Mouse (Mus musculus) liver, postnatal 0 days (tissue): ENCODE measurements around the gene Vmp1. TPM values are rescaled to one million over a fixed set of nuclear protein-coding genes. Genes with fewer than 3 reads are reported as not detected.

Experiments
- ATAC-seq: fragments of 200-750 bp; cut with Nextera tagmentation; 2 replicates; pipeline ENCODE4 v1.8.0; 2017; ENCODE audit warnings: mild to moderate bottlenecking, moderate library complexity
- DNase-seq: peaks from one replicate; pipeline ENCODE4 v3.0.0-alpha.2; 2016
- H3K27ac ChIP-seq: fragments of 300-500 bp; sonication (generic); 2 replicates; pipeline ENCODE4 v1.5.1; 2014; ENCODE audit warnings: antibody characterized with exemption, moderate library complexity, mild to moderate bottlenecking, low read depth
- H3K27me3 ChIP-seq: fragments of 300-500 bp; sonication (generic); 2 replicates; pipeline ENCODE4 v1.6.1; 2014; ENCODE audit warnings: low read length, control low read depth, mixed read lengths; ENCODE audit not compliant: insufficient read depth
- H3K36me3 ChIP-seq: fragments of 300-500 bp; sonication (generic); replicated peaks from 2 replicates; pipeline ENCODE4 v1.6.1; 2014; ENCODE audit warnings: mild to moderate bottlenecking, control low read depth, low read length, moderate library complexity, mixed read lengths; ENCODE audit not compliant: insufficient read depth
- H3K4me1 ChIP-seq: fragments of 300-500 bp; sonication (generic); 2 replicates; pipeline ENCODE4 v1.6.1; 2014; ENCODE audit warnings: antibody characterized with exemption, mild to moderate bottlenecking, control low read depth; ENCODE audit not compliant: insufficient read depth
- H3K4me2 ChIP-seq: fragments of 300-500 bp; sonication (generic); 2 replicates; pipeline ENCODE4 v1.6.1; 2014; ENCODE audit warnings: low read depth, mild to moderate bottlenecking, low read length, moderate library complexity, mixed read lengths
- H3K4me3 ChIP-seq: fragments of 300-500 bp; sonication (generic); 2 replicates; pipeline ENCODE4 v1.5.1; 2014; ENCODE audit warnings: low read depth, low read length
- H3K9ac ChIP-seq: fragments of 300-500 bp; sonication (generic); replicated peaks from 2 replicates; pipeline ENCODE4 v1.6.1; 2014; ENCODE audit warnings: mild to moderate bottlenecking, moderate library complexity
- H3K9me3 ChIP-seq: fragments of 300-500 bp; sonication (generic); 2 replicates; pipeline ENCODE4 v1.6.1; 2016; ENCODE audit warnings: mild to moderate bottlenecking, control low read depth, low read length, mixed read lengths
- CTCF ChIP-seq: sonication (generic); IDR thresholded peaks from 2 replicates; pipeline ENCODE4 v1.5.1; 2016; ENCODE audit warnings: antibody characterized with exemption, low read depth
- EP300 ChIP-seq: IDR thresholded peaks from 2 replicates; pipeline ENCODE4 v1.6.1; 2016; ENCODE audit warnings: antibody characterized with exemption, low read depth, mild to moderate bottlenecking
- WGBS: fragments of 180-500 bp; shearing (Covaris S2); extraction: QIAGEN DNeasy Blood & Tissue Kit; methylation state at CpG from one replicate; pipeline ENCODE4 v1.1.7; 2014; ENCODE audit not compliant: insufficient replicate concordance; 5-methylcytosine and 5-hydroxymethylcytosine counted together
- polyA plus RNA-seq: library from polyadenylated mRNA; unstranded; fragments of >200 nt; fragmentation: Nextera tagmentation; extraction: Ambion mirVana; gene quantifications from 2 replicates; pipeline ENCODE4 v1.2.1, GENCODE M21; 2015

Gene Vmp1
- polyA plus RNA-seq = 110 and 125 TPM in 2 replicates

DNA sequence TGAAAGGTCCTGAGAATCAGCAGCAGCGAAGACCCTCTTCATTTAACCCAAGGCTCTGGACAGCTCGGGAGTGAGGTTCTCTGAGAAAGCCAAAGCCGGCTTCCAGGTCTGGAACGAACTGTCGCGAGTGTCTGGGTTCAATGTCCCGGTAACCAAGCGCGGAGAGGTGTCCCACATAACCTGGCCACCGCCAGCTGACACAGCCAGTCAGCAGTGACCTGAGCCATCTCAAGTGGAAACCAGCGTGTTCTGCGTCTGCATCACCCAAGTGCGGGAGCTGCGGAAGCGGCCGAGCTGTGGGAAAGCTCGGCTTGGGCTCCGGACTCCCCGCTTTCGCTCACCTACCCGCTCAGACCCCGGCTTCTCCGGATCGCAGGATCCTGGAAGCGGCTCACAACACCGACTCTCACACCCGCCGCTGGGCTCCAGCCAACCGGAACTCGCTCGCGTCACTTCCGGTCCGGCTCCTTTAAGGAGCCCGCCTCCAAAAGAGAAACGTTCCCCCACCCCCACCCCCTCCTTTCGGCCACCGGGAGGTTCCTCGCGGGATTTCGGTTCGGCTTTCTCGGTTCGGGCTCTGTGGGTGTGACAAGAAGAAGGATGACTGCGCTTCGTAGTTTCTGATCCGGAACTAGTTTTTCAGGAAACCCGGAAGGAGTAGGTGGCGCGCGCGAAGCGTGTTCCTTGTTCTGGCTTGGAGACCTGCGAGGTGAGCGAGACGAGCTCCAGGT lies at the start of gene Vmp1, which contains the start of gene Ptrh2:
Gene Vmp1 (minus strand): TSS at position 442 of the 731 bp plus-strand sequence.
Gene Ptrh2 (plus strand): TSS at position 591 of the 731 bp plus-strand sequence.
- TF ChIP-seq CTCF (no peak), EP300 (peak; percentile 79)
- peaks cover 30% of the 10 kb centered on the region for H3K4me1 ChIP-seq
- no peaks in the 10 kb centered on the region; the same call in 1 of the 2 replicates for H3K36me3 ChIP-seq
- no peaks in the 10 kb centered on the region for H3K27me3 ChIP-seq
- ATAC-seq (peak; percentile 94), DNase-seq (peak; percentile 97)
- H3K9ac ChIP-seq = peak within 1 kb of the TSS; percentile 96
- H3K27ac ChIP-seq = peak within 1 kb of the TSS; percentile 98
- WGBS = under 1% methylated on average over 56 of the region's 56 CpGs
- peak within 1 kb of the TSS; percentile 94 for H3K4me3 ChIP-seq
- H3K4me2 ChIP-seq = peak within 1 kb of the TSS; percentile 92
- H3K9me3 ChIP-seq = no peaks in the 10 kb centered on the region

DNA sequence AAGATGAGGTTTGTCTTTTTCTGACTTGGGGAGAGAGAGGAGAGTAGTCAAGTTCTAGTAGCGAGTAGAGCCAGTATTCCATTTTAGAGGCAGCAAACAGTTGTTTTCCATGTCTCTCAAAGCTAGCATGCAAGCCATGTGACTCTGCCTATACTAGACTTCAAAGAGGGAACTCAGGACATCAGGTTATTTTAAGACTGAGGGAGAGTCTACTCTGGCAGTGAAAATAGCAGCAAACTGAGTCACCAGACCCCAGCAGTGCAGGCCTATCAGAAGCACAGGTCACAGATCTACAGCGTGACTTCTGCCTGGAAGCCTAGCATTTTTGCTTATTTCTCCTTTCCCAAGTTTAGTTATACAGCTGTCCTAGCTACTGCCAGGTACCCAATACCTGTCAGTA lies 47.8 kb upstream of the Vmp1 start:
- no peak for DNase-seq
- Histone ChIP-seq H3K27ac (no peak overlapping the region), H3K27me3 (no peaks in the 10 kb centered on the region), H3K9ac (no peak overlapping the region), H3K4me3 (no peak overlapping the region), H3K4me1 (no peaks in the 10 kb centered on the region), H3K36me3 (peaks cover 66% of the 10 kb centered on the region), H3K9me3 (no peaks in the 10 kb centered on the region), H3K4me2 (no peak overlapping the region)
- no peak for TF ChIP-seq EP300
- TF ChIP-seq CTCF = no peak
- ATAC-seq = no peak
- 89% methylated on average over 2 of the region's 2 CpGs for WGBS

DNA sequence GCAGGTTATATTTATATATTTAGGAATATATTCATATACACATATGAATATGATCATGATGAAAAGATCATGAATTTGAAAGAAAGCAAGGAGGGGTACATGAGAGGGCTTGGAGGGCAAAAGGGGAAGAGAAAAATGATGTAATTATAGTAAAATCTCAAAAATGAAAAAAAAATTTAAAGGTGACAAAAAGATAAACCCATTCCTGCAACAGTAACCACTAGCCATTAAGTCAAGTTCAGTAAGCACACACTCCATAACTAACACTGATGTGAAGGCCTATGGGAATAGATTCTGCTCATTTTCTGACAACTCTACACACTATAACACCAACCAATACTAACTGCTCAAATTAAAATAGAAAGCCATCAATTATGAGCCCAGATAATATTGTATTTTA lies 42.0 kb upstream of the Vmp1 start:
- Histone ChIP-seq H3K4me3 (no peak overlapping the region), H3K4me1 (peaks cover 3% of the 10 kb centered on the region; the same call in 1 of the 2 replicates), H3K27me3 (no peaks in the 10 kb centered on the region), H3K9ac (no peak overlapping the region), H3K9me3 (no peaks in the 10 kb centered on the region), H3K4me2 (no peak overlapping the region), H3K36me3 (peaks cover 64% of the 10 kb centered on the region), H3K27ac (no peak overlapping the region)
- no peak for ATAC-seq
- TF ChIP-seq EP300 (no peak), CTCF (no peak)
- no peak for DNase-seq

DNA sequence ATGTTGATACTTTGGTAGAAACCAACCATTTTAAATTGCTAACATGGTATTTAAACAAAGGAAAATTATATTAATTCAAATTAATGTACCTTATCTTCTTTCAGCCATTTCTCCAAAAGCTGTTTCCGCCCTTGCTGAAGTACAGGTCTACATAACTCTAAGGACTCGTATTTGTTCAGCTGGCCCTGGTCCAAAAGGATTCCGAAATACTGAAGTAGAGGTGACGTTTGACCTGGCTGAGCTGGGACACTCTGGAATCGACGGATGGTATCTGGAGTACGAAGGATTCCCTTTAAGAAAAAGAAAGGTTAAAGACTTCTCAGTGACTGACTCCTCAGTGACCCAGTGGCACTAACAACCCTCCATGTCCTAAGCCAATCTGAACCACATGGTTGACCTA lies 41.3 kb upstream of the Vmp1 start:
- no peak overlapping the region for H3K27ac ChIP-seq
- no peak overlapping the region for H3K9ac ChIP-seq
- ATAC-seq (peak; percentile 66; the same call in 1 of the 2 replicates), DNase-seq (peak; percentile 65)
- H3K27me3 ChIP-seq = no peaks in the 10 kb centered on the region
- no peaks in the 10 kb centered on the region for H3K9me3 ChIP-seq
- H3K4me3 ChIP-seq = no peak overlapping the region
- H3K4me2 ChIP-seq = no peak overlapping the region
- H3K36me3 ChIP-seq = peaks cover 65% of the 10 kb centered on the region
- TF ChIP-seq CTCF = no peak
- no peak for TF ChIP-seq EP300
- peaks cover 3% of the 10 kb centered on the region; the same call in 1 of the 2 replicates for H3K4me1 ChIP-seq
- 70% methylated on average over 7 of the region's 7 CpGs for WGBS

DNA sequence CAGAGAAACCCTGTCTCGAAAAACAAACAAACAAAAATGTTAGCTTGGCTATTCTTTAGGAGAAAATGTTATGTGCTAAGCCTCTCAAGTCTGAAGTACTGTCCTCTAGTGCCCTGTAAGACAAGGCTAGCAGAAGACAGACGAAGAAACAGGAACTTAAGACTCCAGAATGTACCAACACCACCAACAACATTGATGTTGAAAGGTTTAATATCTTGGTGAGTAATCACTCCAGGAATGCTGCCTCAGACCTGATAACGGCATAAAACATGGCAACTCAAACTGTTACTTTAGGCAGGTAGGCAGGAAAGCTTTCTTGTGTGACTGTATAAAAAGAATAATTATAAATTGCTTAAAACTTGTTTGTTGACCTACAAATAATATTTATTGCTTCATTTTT lies 40.4 kb upstream of the Vmp1 start:
- H3K27ac ChIP-seq = no peak overlapping the region
- no peaks in the 10 kb centered on the region for H3K27me3 ChIP-seq
- H3K4me3 ChIP-seq = no peak overlapping the region
- no peak for TF ChIP-seq CTCF
- no peaks in the 10 kb centered on the region for H3K9me3 ChIP-seq
- H3K4me1 ChIP-seq = peaks cover 3% of the 10 kb centered on the region; the same call in 1 of the 2 replicates
- no peak for DNase-seq
- H3K4me2 ChIP-seq = no peak overlapping the region
- no peak overlapping the region for H3K9ac ChIP-seq
- H3K36me3 ChIP-seq = peaks cover 65% of the 10 kb centered on the region
- WGBS = 78% methylated on average over 3 of the region's 3 CpGs
- no peak for ATAC-seq

DNA sequence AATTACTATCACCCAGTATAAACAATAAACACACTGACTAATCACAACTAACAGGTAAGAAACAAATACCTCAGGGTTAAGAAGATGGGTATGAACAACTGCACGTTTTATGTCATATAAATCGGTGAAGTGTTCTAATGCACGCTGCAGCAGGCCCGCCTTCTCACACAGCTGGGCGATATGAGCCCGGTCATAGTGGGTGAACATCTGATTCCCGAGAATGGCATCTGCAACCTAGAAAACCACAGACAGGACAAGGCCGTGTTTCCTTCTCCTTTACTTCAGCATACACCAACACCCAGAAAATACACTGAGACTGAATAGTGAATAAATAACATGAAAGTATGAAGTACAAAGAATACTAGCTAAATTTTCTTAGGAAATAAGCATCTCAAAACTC lies 35.8 kb upstream of the Vmp1 start:
- H3K27ac ChIP-seq = no peak overlapping the region
- ATAC-seq (no peak), DNase-seq (no peak)
- no peak overlapping the region for H3K9ac ChIP-seq
- no peak overlapping the region for H3K4me2 ChIP-seq
- no peak overlapping the region for H3K4me3 ChIP-seq
- TF ChIP-seq EP300 = no peak
- no peak for TF ChIP-seq CTCF
- H3K9me3 ChIP-seq = no peaks in the 10 kb centered on the region
- WGBS = 42% methylated on average over 8 of the region's 8 CpGs
- H3K36me3 ChIP-seq = peaks cover 80% of the 10 kb centered on the region
- no peaks in the 10 kb centered on the region for H3K27me3 ChIP-seq
- H3K4me1 ChIP-seq = no peaks in the 10 kb centered on the region
